Mouse (Mus musculus): ENCODE measurements at regions not wholly inside any gene's neighbourhood (a gene's known extent, or its start where the extent isn't known, plus 50 kb on each side); places are given as distances from the start of the nearest gene placed in this dataset.
A peak's percentile ranks its signal among the peaks of the same experiment; 100 is the strongest.

GRCm38 (mm10) chr5:107035376-107035775, 71.3 kb downstream of the Cdc7 start:
- 23% methylated on average over 4 of the region's 4 CpGs for WGBS
- Histone ChIP-seq H3K27ac (0 out of 2 replicates have a peak overlapping the region, but pooled peaks have one; percentile 5), H3K9ac (no peak overlapping the region), H3K36me3 (no peaks in the 10 kb centered on the region), H3K4me3 (no peak overlapping the region), H3K9me3 (no peaks in the 10 kb centered on the region), H3K27me3 (no peaks in the 10 kb centered on the region), H3K4me1 (peaks cover 20% of the 10 kb centered on the region), H3K4me2 (no peak overlapping the region)
- no peak for ATAC-seq (ENCODE audit: insufficient number of reproducible peaks, low FRiP score, low TSS enrichment, low read depth)

- ATAC-seq (ENCODE audit: insufficient number of reproducible peaks, low FRiP score, low TSS enrichment, low read depth), result no peak
- H3K27me3 ChIP-seq, result no peaks in the 10 kb centered on the region
- 0 out of 2 replicates have a peak overlapping the region, but pooled peaks have one; percentile 5 for H3K27ac ChIP-seq
- peaks cover 20% of the 10 kb centered on the region for H3K4me1 ChIP-seq
- no peaks in the 10 kb centered on the region for H3K36me3 ChIP-seq
- 20% methylated on average over 6 of the region's 6 CpGs for WGBS
- no peak overlapping the region for H3K4me2 ChIP-seq
- H3K9me3 ChIP-seq, result no peaks in the 10 kb centered on the region
- H3K9ac ChIP-seq, result no peak overlapping the region
- H3K4me3 ChIP-seq, result no peak overlapping the region
Observed at GRCm38 (mm10) chr5:107035782-107036181, 71.7 kb downstream of the Cdc7 start.

GRCm38 (mm10) chr5:107036475-107036874, 72.4 kb downstream of the Cdc7 start:
- no peak overlapping the region for H3K27ac ChIP-seq
- 75% methylated on average over 6 of the region's 6 CpGs for WGBS
- H3K4me3 ChIP-seq, result no peak overlapping the region
- H3K27me3 ChIP-seq, result no peaks in the 10 kb centered on the region
- no peak for ATAC-seq (ENCODE audit: insufficient number of reproducible peaks, low FRiP score, low TSS enrichment, low read depth)
- H3K4me1 ChIP-seq, result peaks cover 20% of the 10 kb centered on the region
- H3K9ac ChIP-seq, result no peak overlapping the region
- H3K9me3 ChIP-seq, result no peaks in the 10 kb centered on the region
- H3K36me3 ChIP-seq, result no peaks in the 10 kb centered on the region
- H3K4me2 ChIP-seq, result no peak overlapping the region

- Histone ChIP-seq H3K4me3 (no peak overlapping the region), H3K4me2 (no peak overlapping the region), H3K9ac (no peak overlapping the region), H3K9me3 (no peaks in the 10 kb centered on the region), H3K4me1 (peaks cover 20% of the 10 kb centered on the region), H3K27ac (no peak overlapping the region), H3K27me3 (no peaks in the 10 kb centered on the region), H3K36me3 (no peaks in the 10 kb centered on the region)
- no peak for ATAC-seq (ENCODE audit: insufficient number of reproducible peaks, low FRiP score, low TSS enrichment, low read depth)
- WGBS, result 52% methylated on average over 6 of the region's 6 CpGs
Observed at GRCm38 (mm10) chr5:107037087-107037486, 73.0 kb downstream of the Cdc7 start.

- Histone ChIP-seq H3K4me2 (no peak overlapping the region), H3K9ac (no peak overlapping the region), H3K36me3 (no peaks in the 10 kb centered on the region), H3K4me3 (no peak overlapping the region), H3K9me3 (no peaks in the 10 kb centered on the region), H3K27me3 (no peaks in the 10 kb centered on the region), H3K27ac (no peak overlapping the region), H3K4me1 (peaks cover 20% of the 10 kb centered on the region)
- ATAC-seq (ENCODE audit: insufficient number of reproducible peaks, low FRiP score, low TSS enrichment, low read depth), result no peak
- 97% methylated on average over 8 of the region's 8 CpGs for WGBS
Observed at GRCm38 (mm10) chr5:107039340-107039739, 75.2 kb downstream of the Cdc7 start.

GRCm38 (mm10) chr5:107039956-107040355, 75.8 kb downstream of the Cdc7 start:
- H3K9ac ChIP-seq, result no peak overlapping the region
- no peak overlapping the region for H3K4me3 ChIP-seq
- no peak overlapping the region for H3K4me2 ChIP-seq
- no peaks in the 10 kb centered on the region for H3K9me3 ChIP-seq
- WGBS, result 85% methylated on average over 6 of the region's 6 CpGs
- no peak overlapping the region for H3K27ac ChIP-seq
- no peaks in the 10 kb centered on the region for H3K27me3 ChIP-seq
- ATAC-seq (ENCODE audit: insufficient number of reproducible peaks, low FRiP score, low TSS enrichment, low read depth), result no peak
- no peaks in the 10 kb centered on the region for H3K36me3 ChIP-seq
- peaks cover 20% of the 10 kb centered on the region for H3K4me1 ChIP-seq

GRCm38 (mm10) chr5:107040489-107040888, 76.4 kb downstream of the Cdc7 start:
- no peaks in the 10 kb centered on the region for H3K36me3 ChIP-seq
- no peak overlapping the region for H3K27ac ChIP-seq
- no peak for ATAC-seq (ENCODE audit: insufficient number of reproducible peaks, low FRiP score, low TSS enrichment, low read depth)
- no peak overlapping the region for H3K9ac ChIP-seq
- H3K4me3 ChIP-seq, result no peak overlapping the region
- H3K4me2 ChIP-seq, result no peak overlapping the region
- 85% methylated on average over 10 of the region's 10 CpGs for WGBS
- peaks cover 17% of the 10 kb centered on the region for H3K4me1 ChIP-seq
- H3K9me3 ChIP-seq, result no peaks in the 10 kb centered on the region
- H3K27me3 ChIP-seq, result no peaks in the 10 kb centered on the region; the same call in 1 of the 2 replicates

- no peak overlapping the region for H3K27ac ChIP-seq
- 0 out of 2 replicates have a peak, but pooled peaks cover 2% of the 10 kb centered on the region for H3K4me1 ChIP-seq
- H3K27me3 ChIP-seq, result no peaks in the 10 kb centered on the region; the same call in 1 of the 2 replicates
- no peak for ATAC-seq (ENCODE audit: insufficient number of reproducible peaks, low FRiP score, low TSS enrichment, low read depth)
- no peak overlapping the region for H3K4me3 ChIP-seq
- WGBS, result 81% methylated on average over 10 of the region's 10 CpGs
- H3K9me3 ChIP-seq, result no peaks in the 10 kb centered on the region
- H3K36me3 ChIP-seq, result no peaks in the 10 kb centered on the region
- H3K9ac ChIP-seq, result no peak overlapping the region
- H3K4me2 ChIP-seq, result no peak overlapping the region
Observed at GRCm38 (mm10) chr5:107045163-107045562, 81.0 kb downstream of the Cdc7 start.

- Histone ChIP-seq H3K4me3 (no peak overlapping the region), H3K9me3 (no peaks in the 10 kb centered on the region), H3K9ac (no peak overlapping the region), H3K4me1 (0 out of 2 replicates have a peak, but pooled peaks cover 2% of the 10 kb centered on the region), H3K36me3 (no peaks in the 10 kb centered on the region), H3K27ac (peak overlapping the region; percentile 38; the same call in 1 of the 2 replicates), H3K27me3 (no peaks in the 10 kb centered on the region; the same call in 1 of the 2 replicates), H3K4me2 (no peak overlapping the region)
- WGBS, result 13% methylated on average over 4 of the region's 4 CpGs
- no peak for ATAC-seq (ENCODE audit: insufficient number of reproducible peaks, low FRiP score, low TSS enrichment, low read depth)
Observed at GRCm38 (mm10) chr5:107046501-107046931, 82.4 kb downstream of the Cdc7 start.

- Histone ChIP-seq H3K27ac (no peak overlapping the region), H3K4me2 (no peak overlapping the region), H3K4me1 (0 out of 2 replicates have a peak, but pooled peaks cover 2% of the 10 kb centered on the region), H3K36me3 (no peaks in the 10 kb centered on the region), H3K27me3 (no peaks in the 10 kb centered on the region; the same call in 1 of the 2 replicates), H3K4me3 (no peak overlapping the region), H3K9me3 (no peaks in the 10 kb centered on the region), H3K9ac (no peak overlapping the region)
- 72% methylated on average over 5 of the region's 5 CpGs for WGBS
- no peak for ATAC-seq (ENCODE audit: insufficient number of reproducible peaks, low FRiP score, low TSS enrichment, low read depth)
Observed at GRCm38 (mm10) chr5:107048607-107049006, 84.5 kb downstream of the Cdc7 start.

- no peaks in the 10 kb centered on the region for H3K36me3 ChIP-seq
- no peak overlapping the region for H3K27ac ChIP-seq
- H3K4me3 ChIP-seq, result no peak overlapping the region
- 63% methylated on average over 3 of the region's 3 CpGs for WGBS
- ATAC-seq (ENCODE audit: insufficient number of reproducible peaks, low FRiP score, low TSS enrichment, low read depth), result no peak
- no peak overlapping the region for H3K9ac ChIP-seq
- no peak overlapping the region for H3K4me2 ChIP-seq
- no peaks in the 10 kb centered on the region for H3K9me3 ChIP-seq
- H3K4me1 ChIP-seq, result 0 out of 2 replicates have a peak, but pooled peaks cover 2% of the 10 kb centered on the region
- H3K27me3 ChIP-seq, result no peaks in the 10 kb centered on the region; the same call in 1 of the 2 replicates
Observed at GRCm38 (mm10) chr5:107050076-107050475, 86.0 kb downstream of the Cdc7 start.

- H3K27me3 ChIP-seq, result no peaks in the 10 kb centered on the region
- H3K36me3 ChIP-seq, result no peaks in the 10 kb centered on the region
- H3K9ac ChIP-seq, result no peak overlapping the region
- H3K27ac ChIP-seq, result peak overlapping the region; percentile 33; the same call in 1 of the 2 replicates
- H3K9me3 ChIP-seq, result no peaks in the 10 kb centered on the region
- no peak for ATAC-seq (ENCODE audit: insufficient number of reproducible peaks, low FRiP score, low TSS enrichment, low read depth)
- no peak overlapping the region for H3K4me2 ChIP-seq
- no peak overlapping the region for H3K4me3 ChIP-seq
- H3K4me1 ChIP-seq, result no peaks in the 10 kb centered on the region
- 41% methylated on average over 10 of the region's 10 CpGs for WGBS
Observed at GRCm38 (mm10) chr5:107051868-107052267, 87.7 kb downstream of the Cdc7 start.
